Mouse (Mus musculus) hindbrain, embryonic 11.5 days (tissue): ENCODE results near the gene Kif5a. TPM values are rescaled to one million over a fixed set of nuclear protein-coding genes. Genes with fewer than 3 reads are reported as not detected.

Source experiments
- ATAC-seq: fragments of 200-750 bp; cut with Nextera tagmentation; 2 replicates; pipeline ENCODE4 v1.8.0; 2017; ENCODE audit warnings: mild to moderate bottlenecking, moderate TSS enrichment, moderate library complexity; ENCODE audit not compliant: low FRiP score
- DNase-seq: peaks from one replicate; pipeline ENCODE4 v3.0.0-alpha.2; 2015; ENCODE audit warnings: low spot score
- H3K27ac ChIP-seq: fragments of 300-500 bp; sonication (generic); 2 replicates; pipeline ENCODE4 v1.5.1; 2014; ENCODE audit warnings: mild to moderate bottlenecking, low read depth, low read length
- H3K27me3 ChIP-seq: fragments of 300-500 bp; sonication (generic); 2 replicates; pipeline ENCODE4 v1.6.1; 2014; ENCODE audit warnings: mild to moderate bottlenecking, low read length, moderate library complexity, mixed read lengths; ENCODE audit not compliant: control insufficient read depth, insufficient read depth
- H3K36me3 ChIP-seq: fragments of 300-500 bp; sonication (generic); 2 replicates; pipeline ENCODE4 v1.6.1; 2014; ENCODE audit warnings: mild to moderate bottlenecking, low read length, moderate library complexity, mixed read lengths; ENCODE audit not compliant: control insufficient read depth, insufficient read depth
- H3K4me1 ChIP-seq: fragments of 300-500 bp; sonication (generic); replicated peaks from 2 replicates; pipeline ENCODE4 v1.6.1; 2014; ENCODE audit warnings: low read length, mixed read lengths; ENCODE audit not compliant: control insufficient read depth, insufficient read depth
- H3K4me2 ChIP-seq: fragments of 300-500 bp; sonication (generic); replicated peaks from 2 replicates; pipeline ENCODE4 v1.6.1; 2014; ENCODE audit warnings: mild to moderate bottlenecking, low read depth, low read length
- H3K4me3 ChIP-seq: fragments of 300-500 bp; sonication (generic); 2 replicates; pipeline ENCODE4 v1.5.1; 2014; ENCODE audit warnings: low read depth, low read length
- H3K9ac ChIP-seq: fragments of 300-500 bp; sonication (generic); 2 replicates; pipeline ENCODE4 v1.6.1; 2014; ENCODE audit warnings: low read depth, low read length
- H3K9me3 ChIP-seq: fragments of 300-500 bp; sonication (generic); 2 replicates; pipeline ENCODE4 v1.6.1; 2016; ENCODE audit warnings: low read length; ENCODE audit not compliant: control insufficient read depth
- WGBS: fragments of 180-500 bp; shearing (Covaris S2); extraction: QIAGEN DNeasy Blood & Tissue Kit; methylation state at CpG from one replicate; pipeline ENCODE4 v1.1.7; 2014; 5-methylcytosine and 5-hydroxymethylcytosine counted together
- polyA plus RNA-seq: library from polyadenylated mRNA; unstranded; fragments of >200 nt; fragmentation: Nextera tagmentation; extraction: Ambion mirVana; gene quantifications from 2 replicates; pipeline ENCODE4 v1.2.1, GENCODE M21; 2014

The Kif5a gene
- polyA plus RNA-seq, 1 experiment from 2014 or later, result 41.4 TPM

GRCm38 (mm10) chr10:127191191-127192056 is 71.7 kb downstream of the Kif5a start:
- H3K36me3 ChIP-seq, result 0 out of 2 replicates have a peak, but pooled peaks cover 4% of the 10 kb centered on the region
- no peak overlapping the region for H3K4me2 ChIP-seq
- H3K9ac ChIP-seq, result no peak overlapping the region
- no peaks in the 10 kb centered on the region for H3K27me3 ChIP-seq
- 81% methylated on average over 19 of the region's 19 CpGs for WGBS
- ATAC-seq, result no peak
- no peak overlapping the region for H3K27ac ChIP-seq
- H3K4me3 ChIP-seq, result no peak overlapping the region
- peaks cover 13% of the 10 kb centered on the region for H3K4me1 ChIP-seq
- DNase-seq, result no peak
- H3K9me3 ChIP-seq, result no peaks in the 10 kb centered on the region

GRCm38 (mm10) chr10:127190398-127191190 is 72.6 kb downstream of the Kif5a start:
- H3K4me1 ChIP-seq, result peaks cover 12% of the 10 kb centered on the region
- H3K9me3 ChIP-seq, result no peaks in the 10 kb centered on the region
- no peak for ATAC-seq
- H3K27ac ChIP-seq, result peak overlapping the region; percentile 37; the same call in 1 of the 2 replicates
- no peaks in the 10 kb centered on the region for H3K27me3 ChIP-seq
- H3K4me2 ChIP-seq, result peak overlapping the region; percentile 99
- H3K4me3 ChIP-seq, result peak overlapping the region; percentile 77; the same call in 1 of the 2 replicates
- 0 out of 2 replicates have a peak, but pooled peaks cover 4% of the 10 kb centered on the region for H3K36me3 ChIP-seq
- 35% methylated on average over 14 of the region's 14 CpGs for WGBS
- DNase-seq, result no peak
- H3K9ac ChIP-seq, result peak overlapping the region; percentile 92; the same call in 1 of the 2 replicates

- 0 out of 2 replicates have a peak, but pooled peaks cover 4% of the 10 kb centered on the region for H3K36me3 ChIP-seq
- ATAC-seq, result peak; percentile 17
Observed at GRCm38 (mm10) chr10:127189651-127190381, 73.3 kb downstream of the Kif5a start, which contains the start of gene Arhgef25. Gene Arhgef25, minus strand, starts transcription at chr10:127190083.

GRCm38 (mm10) chr10:127189116-127189650 is 74.0 kb downstream of the Kif5a start:
- ATAC-seq (peak; percentile 38; the same call in 1 of the 2 replicates), DNase-seq (peak; percentile 60)
- H3K27ac ChIP-seq, result peak overlapping the region; percentile 90
- whole genome bisulfite sequencing, result under 1% methylated on average over 26 of the region's 26 CpGs
- 0 out of 2 replicates have a peak, but pooled peaks cover 4% of the 10 kb centered on the region for H3K36me3 ChIP-seq
- H3K4me2 ChIP-seq, result peak overlapping the region; percentile 99
- H3K4me1 ChIP-seq, result peaks cover 9% of the 10 kb centered on the region
- H3K27me3 ChIP-seq, result no peaks in the 10 kb centered on the region
- H3K4me3 ChIP-seq, result peak overlapping the region; percentile 77
- peak overlapping the region; percentile 92 for H3K9ac ChIP-seq
- no peaks in the 10 kb centered on the region for H3K9me3 ChIP-seq

More at GRCm38 (mm10) chr10:127189651-127190381, 73.3 kb downstream of the Kif5a start, which contains the start of gene Arhgef25:
- H3K27me3 ChIP-seq, result no peaks in the 10 kb centered on the region
- peak within 1 kb of the TSS; percentile 77 for H3K4me3 ChIP-seq
- no peaks in the 10 kb centered on the region for H3K9me3 ChIP-seq
- WGBS, result 1% methylated on average over 35 of the region's 35 CpGs
- H3K27ac ChIP-seq, result peak within 1 kb of the TSS; percentile 90
- peak; percentile 61 for DNase-seq
- H3K9ac ChIP-seq, result peak within 1 kb of the TSS; percentile 92
- peaks cover 11% of the 10 kb centered on the region for H3K4me1 ChIP-seq
- peak within 1 kb of the TSS; percentile 99 for H3K4me2 ChIP-seq

- Histone ChIP-seq H3K4me2 (peak overlapping the region; percentile 99), H3K4me1 (peaks cover 9% of the 10 kb centered on the region), H3K9ac (peak overlapping the region; percentile 92), H3K27ac (peak overlapping the region; percentile 90), H3K27me3 (no peaks in the 10 kb centered on the region), H3K9me3 (no peaks in the 10 kb centered on the region), H3K4me3 (peak overlapping the region; percentile 77), H3K36me3 (0 out of 2 replicates have a peak, but pooled peaks cover 4% of the 10 kb centered on the region)
- ATAC-seq (peak; percentile 87), DNase-seq (peak; percentile 89)
- WGBS, result under 1% methylated on average over 28 of the region's 46 CpGs
Observed at GRCm38 (mm10) chr10:127188465-127189115, 74.6 kb downstream of the Kif5a start.

- peak; percentile 20; the same call in 1 of the 2 replicates for ATAC-seq
- no peaks in the 10 kb centered on the region for H3K9me3 ChIP-seq
- H3K27ac ChIP-seq, result peak overlapping the region; percentile 90
- under 1% methylated on average over 11 of the region's 21 CpGs for WGBS
- H3K4me1 ChIP-seq, result peaks cover 9% of the 10 kb centered on the region
- H3K4me2 ChIP-seq, result peak overlapping the region; percentile 99
- DNase-seq, result no peak
- H3K9ac ChIP-seq, result peak overlapping the region; percentile 92
- no peaks in the 10 kb centered on the region for H3K27me3 ChIP-seq
- H3K4me3 ChIP-seq, result peak overlapping the region; percentile 77
- 0 out of 2 replicates have a peak, but pooled peaks cover 4% of the 10 kb centered on the region for H3K36me3 ChIP-seq
Observed at GRCm38 (mm10) chr10:127188079-127188453, 75.1 kb downstream of the Kif5a start.

GRCm38 (mm10) chr10:127187371-127188078 is 75.6 kb downstream of the Kif5a start:
- Histone ChIP-seq H3K27ac (peak overlapping the region; percentile 90), H3K4me1 (peaks cover 9% of the 10 kb centered on the region), H3K9ac (peak overlapping the region; percentile 92), H3K9me3 (no peaks in the 10 kb centered on the region), H3K36me3 (0 out of 2 replicates have a peak, but pooled peaks cover 3% of the 10 kb centered on the region), H3K4me3 (peak overlapping the region; percentile 77), H3K4me2 (peak overlapping the region; percentile 99), H3K27me3 (no peaks in the 10 kb centered on the region)
- 40% methylated on average over 10 of the region's 10 CpGs for WGBS
- ATAC-seq (0 out of 2 replicates have a peak, but pooled peaks have one; percentile 13), DNase-seq (no peak)
